Mouse (Mus musculus) limb, embryonic 12.5 days (tissue): Measurements from ENCODE around the gene Eppin. TPM values are rescaled to one million over a fixed set of nuclear protein-coding genes. Genes with fewer than 3 reads are reported as not detected.

Experiments
- ATAC-seq: fragments of 200-750 bp; cut with Nextera tagmentation; 2 replicates; pipeline ENCODE4 v1.8.0; 2017; ENCODE audit warnings: low read depth, moderate TSS enrichment; ENCODE audit not compliant: insufficient number of reproducible peaks, insufficient read depth, low FRiP score, low TSS enrichment
- H3K27ac ChIP-seq: fragments of 300-500 bp; sonication (generic); 2 replicates; pipeline ENCODE4 v1.5.1; 2016; ENCODE audit warnings: mild to moderate bottlenecking, moderate library complexity
- H3K27me3 ChIP-seq: fragments of 300-500 bp; sonication (generic); 2 replicates; pipeline ENCODE4 v1.6.1; 2016; ENCODE audit warnings: mild to moderate bottlenecking, moderate library complexity
- H3K36me3 ChIP-seq: fragments of 300-500 bp; sonication (generic); 2 replicates; pipeline ENCODE4 v1.6.1; 2016; ENCODE audit warnings: mild to moderate bottlenecking, moderate library complexity
- H3K4me1 ChIP-seq: fragments of 300-500 bp; sonication (generic); replicated peaks from 2 replicates; pipeline ENCODE4 v1.6.1; 2016
- H3K4me2 ChIP-seq: fragments of 300-500 bp; sonication (generic); 2 replicates; pipeline ENCODE4 v1.6.1; 2016; ENCODE audit warnings: mild to moderate bottlenecking, moderate library complexity
- H3K4me3 ChIP-seq: fragments of 300-500 bp; sonication (generic); replicated peaks from 2 replicates; pipeline ENCODE4 v1.5.1; 2016; ENCODE audit warnings: mild to moderate bottlenecking
- H3K9ac ChIP-seq: fragments of 300-500 bp; sonication (generic); replicated peaks from 2 replicates; pipeline ENCODE4 v1.6.1; 2016; ENCODE audit warnings: mild to moderate bottlenecking, moderate library complexity
- H3K9me3 ChIP-seq: fragments of 300-500 bp; sonication (generic); 2 replicates; pipeline ENCODE4 v1.6.1; 2016; ENCODE audit warnings: mild to moderate bottlenecking, moderate library complexity
- WGBS: fragments of 180-500 bp; shearing (Covaris S2); methylation state at CpG from one replicate; pipeline ENCODE4 v1.1.7; 2016; 5-methylcytosine and 5-hydroxymethylcytosine counted together
- polyA plus RNA-seq: library from polyadenylated mRNA; unstranded; fragments of >200 nt; fragmentation: Nextera tagmentation; extraction: Ambion mirVana; gene quantifications from 2 replicates; pipeline ENCODE4 v1.2.1, GENCODE M21; 2016

Gene Eppin
- polyA plus RNA-seq, 1 experiment from 2014 or later, result not detected

DNA sequence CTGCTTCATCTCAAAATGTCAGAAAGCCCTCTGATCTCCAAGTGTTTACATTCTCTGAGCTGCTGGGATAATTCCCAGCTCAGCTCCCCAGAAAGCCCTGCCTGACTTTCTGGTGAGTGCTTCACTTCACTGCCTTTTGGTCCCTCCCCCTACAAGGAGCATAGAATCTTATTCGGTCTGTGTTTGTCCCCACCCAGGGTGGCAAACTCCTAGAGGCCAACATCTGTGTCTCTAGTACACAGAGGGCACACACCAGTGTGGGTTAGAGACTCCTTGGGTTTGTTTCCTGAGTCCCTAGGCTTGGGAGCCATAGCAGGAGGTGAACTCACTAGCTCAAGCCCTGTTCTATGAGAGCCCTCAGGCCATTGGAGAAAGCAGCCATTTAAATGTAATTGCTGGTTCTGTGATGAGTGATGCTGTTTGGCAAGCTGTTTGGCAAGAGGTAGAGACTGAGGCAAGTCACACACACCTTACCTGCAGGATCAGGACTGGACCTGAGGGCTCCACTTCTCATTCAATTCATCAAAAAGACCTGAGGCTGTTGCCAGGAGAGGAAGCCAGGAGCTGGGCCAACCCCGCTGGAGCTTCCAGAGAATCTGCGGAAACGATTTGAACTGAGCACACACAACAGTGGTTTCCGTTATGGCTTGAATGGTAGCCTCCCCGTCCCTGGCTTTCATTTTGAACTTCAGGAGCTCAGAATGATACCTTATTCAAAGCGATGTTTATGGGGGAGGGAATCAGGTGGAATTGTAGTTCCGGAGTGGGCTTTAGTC, 52.6 kb downstream of the Eppin start:
- peaks cover 6% of the 10 kb centered on the region; the same call in 1 of the 2 replicates for H3K4me1 ChIP-seq
- 38% methylated on average over 8 of the region's 8 CpGs for WGBS
- no peaks in the 10 kb centered on the region for H3K9me3 ChIP-seq
- no peak overlapping the region for H3K4me2 ChIP-seq
- H3K4me3 ChIP-seq, result no peak overlapping the region
- H3K9ac ChIP-seq, result no peak overlapping the region
- no peak overlapping the region for H3K27ac ChIP-seq
- no peaks in the 10 kb centered on the region for H3K27me3 ChIP-seq
- no peaks in the 10 kb centered on the region for H3K36me3 ChIP-seq
- no peak for ATAC-seq

Other genes with a start within 250 kb of the Eppin start
- 1.2 and 2.5 TPM in 2 replicates for gene Slpi, start 204.5 kb downstream of the Eppin start, polyA plus RNA-seq
- gene Rbpjl, start 190.5 kb downstream of the Eppin start, polyA plus RNA-seq, result 0.40 and 0.55 TPM in 2 replicates
- 50.5 and 78.0 TPM in 2 replicates for gene Matn4, start 188.4 kb downstream of the Eppin start, polyA plus RNA-seq
- gene Sdc4, start 149.7 kb downstream of the Eppin start, polyA plus RNA-seq, result 34.3 and 36.5 TPM in 2 replicates
- gene Sys1, start 136.6 kb downstream of the Eppin start, polyA plus RNA-seq, result 55.2 and 59.2 TPM in 2 replicates
- gene Gm20458, start 132.6 kb downstream of the Eppin start, polyA plus RNA-seq, result 2.3 and 3.4 TPM in 2 replicates
- gene Trp53tg5, start 119.9 kb downstream of the Eppin start, polyA plus RNA-seq, result not detected in 2 replicates
- 1.2 and 1.7 TPM in 2 replicates for gene Dbndd2, start 107.5 kb downstream of the Eppin start, polyA plus RNA-seq
- 24.9 and 32.7 TPM in 2 replicates for gene Pigt, start 96.1 kb downstream of the Eppin start, polyA plus RNA-seq
- gene Wfdc2, start 31.2 kb downstream of the Eppin start, polyA plus RNA-seq, result 36.2 and 39.6 TPM in 2 replicates
- gene Spint3, start 20.1 kb downstream of the Eppin start, polyA plus RNA-seq, result not detected in 2 replicates
- gene Wfdc6a, start 8.1 kb downstream of the Eppin start, polyA plus RNA-seq, result 0.28 TPM in 1 of 2 replicates, not detected in the other
- gene Wfdc6b, start 19.9 kb upstream of the Eppin start, polyA plus RNA-seq, result not detected in 2 replicates
- not detected in 2 replicates for gene Wfdc8, start 20.0 kb upstream of the Eppin start, polyA plus RNA-seq
- gene Wfdc16, start 45.2 kb upstream of the Eppin start, polyA plus RNA-seq, result not detected in 2 replicates
- gene Wfdc10, start 62.5 kb upstream of the Eppin start, polyA plus RNA-seq, result not detected in 2 replicates
- not detected in 2 replicates for gene Wfdc9, start 63.0 kb upstream of the Eppin start, polyA plus RNA-seq
- gene Wfdc11, start 80.5 kb upstream of the Eppin start, polyA plus RNA-seq, result not detected in 2 replicates
- gene Wfdc13, start 91.5 kb upstream of the Eppin start, polyA plus RNA-seq, result not detected in 2 replicates
- gene Spint4, start 104.9 kb upstream of the Eppin start, polyA plus RNA-seq, result not detected in 2 replicates
- not detected in 2 replicates for gene Spint5, start 121.7 kb upstream of the Eppin start, polyA plus RNA-seq
- 0.61 and 0.91 TPM in 2 replicates for gene Wfdc3, start 152.3 kb upstream of the Eppin start, polyA plus RNA-seq
- gene Dnttip1, start 152.4 kb upstream of the Eppin start, polyA plus RNA-seq, result 95.9 and 105 TPM in 2 replicates
- gene Ube2c, start 176.3 kb upstream of the Eppin start, polyA plus RNA-seq, result 558 and 599 TPM in 2 replicates
- 73.9 and 74.6 TPM in 2 replicates for gene Tnnc2, start 186.4 kb upstream of the Eppin start, polyA plus RNA-seq
- gene Snx21, start 192.2 kb upstream of the Eppin start, polyA plus RNA-seq, result 19.0 and 19.2 TPM in 2 replicates
- 13.8 and 14.0 TPM in 2 replicates for gene Acot8, start 211.3 kb upstream of the Eppin start, polyA plus RNA-seq
- gene Zswim3, start 211.5 kb upstream of the Eppin start, polyA plus RNA-seq, result 8.5 TPM in 2 replicates
- 17.3 and 20.4 TPM in 2 replicates for gene Zswim1, start 229.1 kb upstream of the Eppin start, polyA plus RNA-seq
- not detected in 2 replicates for gene Spata25, start 234.9 kb upstream of the Eppin start, polyA plus RNA-seq
- 103 and 107 TPM in 2 replicates for gene Ctsa, start 239.3 kb upstream of the Eppin start, polyA plus RNA-seq
- gene Neurl2, start 239.9 kb upstream of the Eppin start, polyA plus RNA-seq, result 6.3 and 6.8 TPM in 2 replicates